Mouse (Mus musculus) hindbrain, embryonic 16.5 days (tissue): ENCODE measurements around the gene Akr1b10. TPM values are rescaled to one million over a fixed set of nuclear protein-coding genes. Genes with fewer than 3 reads are reported as not detected.
"Not testable (repeated sequence)": the region's sequence is repeated elsewhere in the genome, so short reads cannot be mapped to it uniquely, and the experiment has no call there.

Source experiments
- ATAC-seq: fragments of 200-750 bp; cut with Nextera tagmentation; 2 replicates; pipeline ENCODE4 v1.8.0; 2017; ENCODE audit warnings: moderate TSS enrichment, moderate library complexity
- H3K27ac ChIP-seq: fragments of 300-500 bp; sonication (generic); 2 replicates; pipeline ENCODE4 v1.5.1; 2014; ENCODE audit warnings: low read depth, mild to moderate bottlenecking, control low read depth, low read length, moderate library complexity
- H3K27me3 ChIP-seq: fragments of 300-500 bp; sonication (generic); replicated peaks from 2 replicates; pipeline ENCODE4 v1.6.1; 2014; ENCODE audit warnings: low read length; ENCODE audit not compliant: control insufficient read depth, insufficient read depth
- H3K36me3 ChIP-seq: fragments of 300-500 bp; sonication (generic); 2 replicates; pipeline ENCODE4 v1.6.1; 2014; ENCODE audit warnings: mild to moderate bottlenecking, low read length, moderate library complexity, mixed read lengths; ENCODE audit not compliant: control insufficient read depth, insufficient read depth
- H3K4me1 ChIP-seq: fragments of 300-500 bp; sonication (generic); 2 replicates; pipeline ENCODE4 v1.6.1; 2014; ENCODE audit warnings: low read depth, low read length; ENCODE audit not compliant: control insufficient read depth, insufficient read depth
- H3K4me2 ChIP-seq: fragments of 300-500 bp; sonication (generic); 2 replicates; pipeline ENCODE4 v1.6.1; 2014; ENCODE audit warnings: mild to moderate bottlenecking, low read length, control low read depth, moderate library complexity
- H3K4me3 ChIP-seq: fragments of 300-500 bp; sonication (generic); 2 replicates; pipeline ENCODE4 v1.5.1; 2014; ENCODE audit warnings: mild to moderate bottlenecking, low read length, control low read depth, moderate library complexity
- H3K9ac ChIP-seq: fragments of 300-500 bp; sonication (generic); 2 replicates; pipeline ENCODE4 v1.6.1; 2014; ENCODE audit warnings: low read depth, mild to moderate bottlenecking, control low read depth, low read length, moderate library complexity
- H3K9me3 ChIP-seq: fragments of 300-500 bp; sonication (generic); 2 replicates; pipeline ENCODE4 v1.6.1; 2014; ENCODE audit warnings: mild to moderate bottlenecking, low read length, moderate library complexity; ENCODE audit not compliant: control insufficient read depth
- WGBS: fragments of 180-500 bp; shearing (Covaris S2); extraction: QIAGEN DNeasy Blood & Tissue Kit; methylation state at CpG from one replicate; pipeline ENCODE4 v1.1.7; 2014; 5-methylcytosine and 5-hydroxymethylcytosine counted together
- polyA plus RNA-seq: library from polyadenylated mRNA; unstranded; fragments of >200 nt; fragmentation: Nextera tagmentation; extraction: Ambion mirVana; gene quantifications from 2 replicates; pipeline ENCODE4 v1.2.1, GENCODE M21; 2015

The Akr1b10 gene
- polyA plus RNA-seq, 1 experiment from 2014 or later = 18.6 TPM

DNA sequence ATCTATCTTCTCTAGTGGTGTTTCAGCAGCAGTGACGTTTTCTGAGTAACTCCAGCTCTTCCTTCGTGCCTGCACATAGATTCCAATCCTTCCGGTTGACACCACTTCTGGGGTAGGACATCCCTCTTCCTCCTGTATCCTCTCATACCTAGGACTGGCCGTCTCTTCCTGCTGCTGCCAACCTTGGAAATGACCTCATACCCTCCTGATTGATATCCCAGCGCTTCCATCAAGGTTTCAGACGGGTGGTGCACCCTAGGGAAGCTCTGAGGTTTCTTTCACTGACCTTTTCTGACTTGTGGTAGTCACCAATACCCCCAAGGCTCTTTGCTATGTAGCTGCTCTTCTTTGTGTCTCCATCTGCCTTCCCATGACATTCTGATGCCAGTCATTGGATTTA lies 14.4 kb downstream of the Akr1b10 start:
- no peak overlapping the region for H3K9ac ChIP-seq
- H3K27me3 ChIP-seq = no peaks in the 10 kb centered on the region
- no peaks in the 10 kb centered on the region for H3K9me3 ChIP-seq
- no peak overlapping the region for H3K27ac ChIP-seq
- no peak overlapping the region for H3K4me2 ChIP-seq
- no peak overlapping the region for H3K4me3 ChIP-seq
- WGBS = 92% methylated on average over 6 of the region's 6 CpGs
- ATAC-seq = no peak
- H3K36me3 ChIP-seq = no peaks in the 10 kb centered on the region
- no peaks in the 10 kb centered on the region for H3K4me1 ChIP-seq

DNA sequence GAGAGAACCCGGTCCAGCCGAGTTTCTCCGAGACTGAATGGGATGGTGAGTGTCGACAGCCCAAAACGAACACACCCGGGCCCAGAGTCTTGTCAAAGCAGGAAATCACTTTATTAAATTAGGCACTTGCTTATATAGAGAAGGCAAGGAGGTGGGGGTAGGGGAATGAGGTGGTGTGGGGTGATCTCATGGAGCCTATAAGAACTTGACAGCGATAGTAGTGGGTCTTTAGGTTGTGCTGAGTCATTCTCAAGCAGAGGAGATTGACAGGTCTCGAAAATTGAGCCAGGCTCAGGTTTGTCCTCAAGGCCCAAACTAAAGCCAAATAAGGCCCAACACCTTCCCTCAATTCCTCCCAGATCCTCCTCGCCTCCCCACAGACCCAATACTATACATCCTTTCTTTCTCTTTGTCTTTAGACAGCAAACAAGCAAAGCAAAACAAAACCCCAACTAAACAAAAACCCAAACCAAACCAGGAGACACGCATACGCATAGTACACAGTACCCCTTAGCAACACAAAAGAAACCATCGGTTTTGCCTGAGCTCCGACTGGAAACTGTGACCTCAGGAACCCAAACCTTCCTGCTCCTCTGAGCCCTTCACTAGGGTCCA lies 15.7 kb downstream of the Akr1b10 start:
- Histone ChIP-seq H3K4me2 (no peak overlapping the region), H3K4me3 (no peak overlapping the region), H3K27me3 (no peaks in the 10 kb centered on the region), H3K4me1 (no peaks in the 10 kb centered on the region), H3K9ac (no peak overlapping the region), H3K9me3 (no peaks in the 10 kb centered on the region), H3K36me3 (no peaks in the 10 kb centered on the region), H3K27ac (no peak overlapping the region)
- ATAC-seq = no peak
- WGBS = 87% methylated on average over 13 of the region's 13 CpGs

DNA sequence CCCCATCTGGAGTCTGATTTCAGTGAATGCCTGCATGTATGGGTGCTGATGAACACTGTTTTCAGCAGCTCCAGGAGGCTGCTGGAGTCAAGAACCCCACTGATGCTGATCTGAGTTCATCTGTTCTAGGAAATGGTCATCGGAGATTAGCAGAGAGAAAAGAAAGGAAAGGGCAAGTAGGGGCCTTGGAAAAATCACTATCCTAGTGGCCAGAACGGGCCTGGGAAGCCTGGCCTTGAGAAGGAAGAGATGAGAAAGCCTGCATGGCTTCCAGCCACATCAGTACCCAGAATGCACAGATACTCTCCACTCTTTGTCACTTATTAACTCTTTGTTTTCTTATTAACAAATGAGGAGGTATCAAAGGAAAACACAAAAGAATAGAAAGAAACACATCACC lies 16.7 kb downstream of the Akr1b10 start:
- no peak overlapping the region for H3K4me2 ChIP-seq
- no peaks in the 10 kb centered on the region for H3K27me3 ChIP-seq
- H3K9me3 ChIP-seq = no peaks in the 10 kb centered on the region
- H3K9ac ChIP-seq = no peak overlapping the region
- no peaks in the 10 kb centered on the region for H3K4me1 ChIP-seq
- WGBS = 83% methylated on average over 2 of the region's 2 CpGs
- ATAC-seq = no peak
- no peaks in the 10 kb centered on the region for H3K36me3 ChIP-seq
- H3K4me3 ChIP-seq = no peak overlapping the region
- no peak overlapping the region for H3K27ac ChIP-seq

DNA sequence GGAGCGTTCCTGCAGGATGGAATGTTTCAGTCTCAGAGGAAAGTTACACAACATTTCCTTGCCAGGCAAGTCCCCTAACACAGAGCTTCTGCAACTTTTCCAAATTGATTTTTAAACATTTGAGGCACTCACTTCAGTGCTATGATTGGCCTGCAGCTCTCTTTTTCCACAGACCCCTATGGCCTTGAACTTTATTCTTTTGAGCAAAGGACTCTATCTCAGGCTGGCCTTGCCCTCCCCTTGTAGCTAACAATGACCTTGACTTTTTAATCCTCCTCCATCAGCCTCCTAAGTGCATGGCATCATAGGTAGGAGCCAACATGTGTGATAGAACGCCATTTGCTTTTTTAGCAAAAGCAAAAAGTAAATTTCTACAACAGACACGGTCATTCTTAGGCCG lies 22.7 kb downstream of the Akr1b10 start:
- ATAC-seq = no peak
- 94% methylated on average over 4 of the region's 4 CpGs for WGBS

GRCm38 (mm10) chr6:34407403-34407802 lies 23.4 kb downstream of the Akr1b10 start:
- H3K27ac ChIP-seq = no peak overlapping the region
- H3K4me2 ChIP-seq = no peak overlapping the region
- no peaks in the 10 kb centered on the region for H3K36me3 ChIP-seq
- ATAC-seq = no peak
- no peak overlapping the region for H3K4me3 ChIP-seq
- peaks cover 4% of the 10 kb centered on the region; the same call in 1 of the 2 replicates for H3K9me3 ChIP-seq
- H3K27me3 ChIP-seq = no peaks in the 10 kb centered on the region
- H3K9ac ChIP-seq = no peak overlapping the region
- 74% methylated on average over 10 of the region's 10 CpGs for WGBS
- no peaks in the 10 kb centered on the region for H3K4me1 ChIP-seq

More for the DNA sequence above, 22.7 kb downstream of the Akr1b10 start:
- peaks cover 4% of the 10 kb centered on the region; the same call in 1 of the 2 replicates for H3K9me3 ChIP-seq
- no peak overlapping the region for H3K4me2 ChIP-seq
- H3K9ac ChIP-seq = no peak overlapping the region
- no peaks in the 10 kb centered on the region for H3K4me1 ChIP-seq
- no peak overlapping the region for H3K4me3 ChIP-seq
- no peaks in the 10 kb centered on the region for H3K36me3 ChIP-seq
- no peak overlapping the region for H3K27ac ChIP-seq
- no peaks in the 10 kb centered on the region for H3K27me3 ChIP-seq

DNA sequence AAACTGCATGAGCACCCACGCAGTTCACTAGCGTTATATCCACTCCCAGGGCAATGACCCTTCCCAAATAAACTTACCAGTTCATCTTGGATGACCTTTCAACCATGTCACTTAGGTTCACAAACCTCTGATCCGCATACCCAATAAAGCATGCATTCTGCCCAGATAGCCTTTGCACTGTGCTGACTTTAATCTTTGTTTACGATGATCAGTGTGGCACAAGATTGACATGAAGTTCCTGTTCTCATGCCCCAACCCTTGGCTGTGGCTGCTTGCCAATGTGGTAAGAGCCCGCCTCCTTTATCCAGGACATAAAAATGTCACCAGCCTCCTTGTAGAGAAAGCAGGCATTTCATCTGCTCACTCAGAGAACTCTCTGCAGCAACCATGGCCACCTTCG lies 28.0 kb downstream of the Akr1b10 start, which contains the start of gene Akr1b7:
Akr1b7 (plus strand) TSS at position 312 of the 400 bp plus-strand sequence.
- Histone ChIP-seq H3K4me1 (no peaks in the 10 kb centered on the region), H3K4me2 (no peak within 1 kb of the TSS), H3K27me3 (no peaks in the 10 kb centered on the region), H3K4me3 (no peak within 1 kb of the TSS), H3K27ac (no peak within 1 kb of the TSS), H3K9me3 (0 out of 2 replicates have a peak, but pooled peaks cover 2% of the 10 kb centered on the region), H3K36me3 (no peaks in the 10 kb centered on the region), H3K9ac (no peak within 1 kb of the TSS)
- WGBS = 76% methylated on average over 6 of the region's 6 CpGs
- ATAC-seq = no peak

- Histone ChIP-seq H3K27ac (no peak overlapping the region), H3K4me2 (no peak overlapping the region), H3K4me3 (no peak overlapping the region), H3K4me1 (no peaks in the 10 kb centered on the region), H3K36me3 (no peaks in the 10 kb centered on the region), H3K9ac (no peak overlapping the region), H3K27me3 (no peaks in the 10 kb centered on the region), H3K9me3 (0 out of 2 replicates have a peak, but pooled peaks cover 2% of the 10 kb centered on the region)
- no peak for ATAC-seq
- 84% methylated on average over 1 of the region's 1 CpGs for WGBS
These were observed 28.7 kb downstream of the Akr1b10 start for GRCm38 (mm10) chr6:34412688-34413087.

DNA sequence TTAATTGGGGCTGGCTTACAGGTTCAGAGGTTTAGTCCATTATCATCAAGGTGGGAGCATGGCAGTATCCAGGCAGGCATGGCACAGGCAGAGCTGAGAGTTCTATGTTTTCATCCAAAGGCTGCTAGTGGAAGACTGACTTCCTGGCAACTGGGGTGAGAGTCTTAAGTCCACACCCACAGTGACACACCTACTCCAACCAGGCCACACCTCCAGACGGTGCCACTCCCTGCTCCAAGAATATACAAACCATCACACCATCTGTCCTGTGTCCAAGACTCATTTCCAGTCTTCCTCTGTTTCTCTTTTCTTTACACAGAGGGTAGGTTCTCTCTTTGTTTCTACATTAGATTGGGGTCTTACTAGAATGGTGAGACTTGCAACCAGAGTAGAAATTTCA lies 29.4 kb downstream of the Akr1b10 start:
- H3K27ac ChIP-seq, H3K4me3 ChIP-seq, H3K4me2 ChIP-seq, H3K36me3 ChIP-seq, H3K27me3 ChIP-seq, H3K9ac ChIP-seq, H3K4me1 ChIP-seq, H3K9me3 ChIP-seq, ATAC-seq: not testable (repeated sequence)
- 55% methylated on average over 1 of the region's 1 CpGs for WGBS

DNA sequence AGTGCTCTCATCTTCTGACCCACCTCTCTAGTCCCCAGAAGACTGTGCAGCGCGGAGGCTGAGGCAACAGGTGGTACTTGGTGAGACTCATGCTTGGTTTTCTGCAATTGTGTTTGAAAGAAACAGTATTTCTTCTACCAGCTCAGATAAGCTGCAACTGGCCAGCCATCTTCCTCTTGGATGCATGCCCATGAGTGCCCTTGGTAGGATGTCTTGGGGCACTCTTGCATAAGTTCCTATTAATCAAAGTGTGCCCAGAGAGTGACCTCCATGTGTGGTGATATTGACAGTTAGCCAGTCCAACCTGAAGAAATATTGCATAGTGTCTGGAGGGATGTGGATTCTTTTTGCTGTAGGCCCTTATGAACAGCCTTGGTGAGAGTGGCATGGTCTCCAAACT lies 32.5 kb downstream of the Akr1b10 start:
- no peak for ATAC-seq
- H3K4me3 ChIP-seq = no peak overlapping the region
- no peaks in the 10 kb centered on the region for H3K36me3 ChIP-seq
- WGBS = 95% methylated on average over 2 of the region's 2 CpGs
- no peak overlapping the region for H3K4me2 ChIP-seq
- H3K9ac ChIP-seq = no peak overlapping the region
- H3K27ac ChIP-seq = no peak overlapping the region
- no peaks in the 10 kb centered on the region for H3K27me3 ChIP-seq
- no peaks in the 10 kb centered on the region for H3K9me3 ChIP-seq
- H3K4me1 ChIP-seq = no peaks in the 10 kb centered on the region
